8 mouse cellular contexts compared by ENCODE assay signal in genomic region chr2:60963616-60964015, GRCm38 (mm10). TPM values are rescaled to one million over a fixed set of nuclear protein-coding genes. Genes with fewer than 3 reads are reported as not detected.
DNase-seq lines count a peak whose midpoint lies in the region; ATAC-seq lines count a peak whose summit lies in the region.

No protein-coding gene starts in this region.

- H3K4me3 ChIP-seq in kidney, embryonic 16.5 days (ENCODE audit: low read length), result peak overlapping the region; percentile 92
- H3K4me3 ChIP-seq in embryonic facial prominence, embryonic 11.5 days (ENCODE audit: low read depth, low read length), result peak overlapping the region; percentile 84
- H3K4me3 ChIP-seq in hindbrain, embryonic 15.5 days, result peak overlapping the region; percentile 77
- H3K4me3 ChIP-seq in stomach, embryonic 16.5 days (replicated peaks; ENCODE audit: low read length), result peak overlapping the region; percentile 95

- H3K9me3 ChIP-seq in kidney, embryonic 16.5 days (ENCODE audit: low read length), result no peaks in the 10 kb centered on the region
- no peaks in the 10 kb centered on the region for H3K9me3 ChIP-seq in embryonic facial prominence, embryonic 11.5 days (replicated peaks; ENCODE audit: control insufficient read depth, low read length)
- H3K9me3 ChIP-seq in hindbrain, embryonic 15.5 days, result no peaks in the 10 kb centered on the region
- H3K9me3 ChIP-seq in stomach, embryonic 16.5 days (replicated peaks; ENCODE audit: control insufficient read depth, low read length), result no peaks in the 10 kb centered on the region

- H3K4me1 ChIP-seq in kidney, embryonic 16.5 days (ENCODE audit: insufficient read depth, low read length), result peaks cover 19% of the 10 kb centered on the region
- H3K4me1 ChIP-seq in embryonic facial prominence, embryonic 11.5 days (ENCODE audit: control insufficient read depth, insufficient read depth, low read length), result no peaks in the 10 kb centered on the region
- H3K4me1 ChIP-seq in hindbrain, embryonic 15.5 days (replicated peaks), result peaks cover 24% of the 10 kb centered on the region
- peaks cover 17% of the 10 kb centered on the region for H3K4me1 ChIP-seq in stomach, embryonic 16.5 days (ENCODE audit: control insufficient read depth, insufficient read depth, low read length)

- no peaks in the 10 kb centered on the region for H3K36me3 ChIP-seq in kidney, embryonic 16.5 days (ENCODE audit: insufficient read depth, low read length)
- H3K36me3 ChIP-seq in embryonic facial prominence, embryonic 11.5 days (replicated peaks; ENCODE audit: control insufficient read depth, insufficient read depth, low read depth, low read length), result no peaks in the 10 kb centered on the region
- no peaks in the 10 kb centered on the region for H3K36me3 ChIP-seq in hindbrain, embryonic 15.5 days
- no peaks in the 10 kb centered on the region for H3K36me3 ChIP-seq in stomach, embryonic 16.5 days (ENCODE audit: control insufficient read depth, insufficient read depth, low read length)

- DNase-seq in kidney, adult 18-20 months, result no peak
- peak; percentile 25 for DNase-seq in embryonic facial prominence, embryonic 11.5 days (ENCODE audit: low spot score)
- DNase-seq in lung, postnatal 10 days, result peak; percentile 53
- DNase-seq in left cerebral cortex, adult 18-20 months (ENCODE audit: low spot score in 2 of 2), result no peak
- DNase-seq in spleen, adult 18-20 months, result no peak

- peak overlapping the region; percentile 99 for H3K27ac ChIP-seq in kidney, embryonic 16.5 days (ENCODE audit: low read length)
- peak overlapping the region; percentile 94; the same call in 1 of the 2 replicates for H3K27ac ChIP-seq in embryonic facial prominence, embryonic 11.5 days (replicated peaks; ENCODE audit: low read depth, low read length)
- peak overlapping the region; percentile 96 for H3K27ac ChIP-seq in hindbrain, embryonic 15.5 days (replicated peaks)
- H3K27ac ChIP-seq in stomach, embryonic 16.5 days (ENCODE audit: low read length), result peak overlapping the region; percentile 97

- peak overlapping the region; percentile 61 for H3K4me2 ChIP-seq in kidney, embryonic 16.5 days (replicated peaks; ENCODE audit: low read depth, low read length)
- peak overlapping the region; percentile 71 for H3K4me2 ChIP-seq in embryonic facial prominence, embryonic 11.5 days (ENCODE audit: low read depth, low read length)
- H3K4me2 ChIP-seq in hindbrain, embryonic 15.5 days, result peak overlapping the region; percentile 76
- H3K4me2 ChIP-seq in stomach, embryonic 16.5 days (ENCODE audit: low read depth, low read length), result peak overlapping the region; percentile 61

- no peak for ATAC-seq in kidney, embryonic 16.5 days (ENCODE audit: low FRiP score, low TSS enrichment)
- no peak for ATAC-seq in embryonic facial prominence, embryonic 11.5 days (replicated peaks; ENCODE audit: insufficient number of reproducible peaks, low FRiP score, low TSS enrichment, low read depth)
- no peak for ATAC-seq in hindbrain, embryonic 15.5 days (ENCODE audit: low FRiP score, low read depth)
- ATAC-seq in stomach, embryonic 16.5 days (ENCODE audit: insufficient read depth, low FRiP score), result no peak

- WGBS in kidney, embryonic 16.5 days, result 10% methylated on average over 5 of the region's 5 CpGs
- under 1% methylated on average over 5 of the region's 5 CpGs for WGBS in embryonic facial prominence, embryonic 11.5 days
- WGBS in hindbrain, embryonic 15.5 days, result 6% methylated on average over 5 of the region's 5 CpGs
- 16% methylated on average over 5 of the region's 5 CpGs for whole genome bisulfite sequencing in stomach, embryonic 16.5 days

- peak overlapping the region; percentile 89 for H3K9ac ChIP-seq in kidney, embryonic 16.5 days (replicated peaks; ENCODE audit: low read length)
- H3K9ac ChIP-seq in embryonic facial prominence, embryonic 11.5 days (replicated peaks; ENCODE audit: low read length), result peak overlapping the region; percentile 90
- H3K9ac ChIP-seq in hindbrain, embryonic 15.5 days, result peak overlapping the region; percentile 79
- peak overlapping the region; percentile 95 for H3K9ac ChIP-seq in stomach, embryonic 16.5 days (ENCODE audit: low read length)

- no peaks in the 10 kb centered on the region for H3K27me3 ChIP-seq in kidney, embryonic 16.5 days (ENCODE audit: insufficient read depth, low read length)
- no peaks in the 10 kb centered on the region for H3K27me3 ChIP-seq in embryonic facial prominence, embryonic 11.5 days (ENCODE audit: control insufficient read depth, insufficient read depth, low read length)
- H3K27me3 ChIP-seq in hindbrain, embryonic 15.5 days, result no peaks in the 10 kb centered on the region
- H3K27me3 ChIP-seq in stomach, embryonic 16.5 days (ENCODE audit: control insufficient read depth, insufficient read depth, low read length), result no peaks in the 10 kb centered on the region

RNA-seq across cellular contexts. Expression of gene Rbms1, which starts 0.6 kb away (rescaled TPM):
- 112 and 130 TPM in 2 replicates for polyA plus RNA-seq in kidney, embryonic 16.5 days (2015; fragmentation: Nextera tagmentation; extraction: Ambion mirVana)
- polyA plus RNA-seq in embryonic facial prominence, embryonic 11.5 days (2014; fragmentation: Nextera tagmentation; extraction: Ambion mirVana), result 97.3 and 103 TPM in 2 replicates
- 75.9 and 77.7 TPM in 2 replicates for polyA plus RNA-seq in hindbrain, embryonic 15.5 days (2015; fragmentation: Nextera tagmentation; extraction: Ambion mirVana)
- 110 and 126 TPM in 2 replicates for polyA plus RNA-seq in stomach, embryonic 16.5 days (2015; fragmentation: Nextera tagmentation; extraction: Ambion mirVana)
- 10 to 100 TPM; 17.9 to 20.3 TPM for total RNA-seq in left cerebral cortex, adult 18-20 months (2021)

Comparison
In these comparisons a context has a peak if more than half of its experiments do, and no peak if none do; other contexts are left out.
1. DNase-seq: peak in embryonic facial prominence, embryonic 11.5 days (single experiment) and lung, postnatal 10 days (single experiment); none in kidney, adult 18-20 months (single experiment), left cerebral cortex, adult 18-20 months (0 of 2) and spleen, adult 18-20 months (0 of 2).
2. Peak in every context shown above with its lines, with median percentiles within 50 percentile points of each other: H3K27ac ChIP-seq, H3K4me2 ChIP-seq, H3K4me3 ChIP-seq and H3K9ac ChIP-seq.